Mouse (Mus musculus): ENCODE results near the gene Rif1. TPM values are rescaled to one million over a fixed set of nuclear protein-coding genes. Genes with fewer than 3 reads are reported as not detected.

Gene Rif1
- polyA plus RNA-seq, 1 experiment = 3.6 TPM

- H3K27me3 ChIP-seq (replicated peaks) = no peaks in the 10 kb centered on the region
- H3K4me1 ChIP-seq = no peaks in the 10 kb centered on the region; the same call in 1 of the 2 replicates
- TF ChIP-seq GATA1 (IDR thresholded peaks at IDR 0.05; ENCODE audit: borderline replicate concordance, low read length) (no peak), FLI1 (IDR thresholded peaks at IDR 0.05; ENCODE audit: low read length) (no peak)
- no peaks in the 10 kb centered on the region for H3K36me3 ChIP-seq (replicated peaks; ENCODE audit: low read length)
- H3K9me3 ChIP-seq = no peaks in the 10 kb centered on the region
- no peak overlapping the region for H3K4me3 ChIP-seq (replicated peaks)
These were observed 80.4 kb downstream of the Rif1 start for GRCm38 (mm10) chr2:52153064-52153463.

- H3K4me3 ChIP-seq (replicated peaks) = peak overlapping the region; percentile 25
- no peaks in the 10 kb centered on the region for H3K27me3 ChIP-seq (replicated peaks)
- H3K4me1 ChIP-seq = peaks cover 22% of the 10 kb centered on the region
- H3K9me3 ChIP-seq = peaks cover 3% of the 10 kb centered on the region; the same call in 1 of the 2 replicates
- H3K36me3 ChIP-seq (replicated peaks; ENCODE audit: low read length) = no peaks in the 10 kb centered on the region
- TF ChIP-seq GATA1 (IDR thresholded peaks at IDR 0.05; ENCODE audit: borderline replicate concordance, low read length) (no peak), FLI1 (IDR thresholded peaks at IDR 0.05; ENCODE audit: low read length) (no peak)
These were observed 96.8 kb downstream of the Rif1 start for GRCm38 (mm10) chr2:52169243-52170005.

Other genes with a start within 250 kb of the Rif1 start
- gene Rbm43, start 137.7 kb upstream of the Rif1 start, polyA plus RNA-seq (2012; ENCODE audit: insufficient read depth, low replicate concordance) = 2.2 and 7.5 TPM in 2 replicates
- 1.4 TPM in 1 of 2 replicates, not detected in the other for gene Nmi, start 99.3 kb upstream of the Rif1 start, polyA plus RNA-seq (2012; ENCODE audit: insufficient read depth, low replicate concordance)
- not detected in 2 replicates for gene Tnfaip6, start 34.8 kb upstream of the Rif1 start, polyA plus RNA-seq (2012; ENCODE audit: insufficient read depth, low replicate concordance)